Mouse (Mus musculus): Measurements from ENCODE around the gene Cttn.

Cttn gene

GRCm38 (mm10) chr7:144470545-144471059 is at the start of gene Cttn:
TSS of gene Cttn (minus strand) at chr7:144471009.
- DNase-seq (ENCODE audit: low spot score): peak; percentile 69

- no peak for DNase-seq (ENCODE audit: low spot score)
These were observed 49.0 kb upstream of the Cttn start for GRCm38 (mm10) chr7:144519852-144520251.

- no peak for DNase-seq (ENCODE audit: low spot score)
These were observed 45.9 kb upstream of the Cttn start for GRCm38 (mm10) chr7:144516711-144517110.

- DNase-seq (ENCODE audit: low spot score): no peak
These were observed 38.3 kb upstream of the Cttn start for GRCm38 (mm10) chr7:144509090-144509489.

GRCm38 (mm10) chr7:144506807-144507206 is 36.0 kb upstream of the Cttn start:
- no peak for DNase-seq (ENCODE audit: low spot score)

- no peak for DNase-seq (ENCODE audit: low spot score)
These were observed 33.1 kb upstream of the Cttn start for GRCm38 (mm10) chr7:144503959-144504358.

GRCm38 (mm10) chr7:144492931-144493330 is 22.1 kb upstream of the Cttn start:
- peak; percentile 42 for DNase-seq (ENCODE audit: low spot score)

- no peak for DNase-seq (ENCODE audit: low spot score)
These were observed 19.5 kb upstream of the Cttn start for GRCm38 (mm10) chr7:144490201-144490873.

GRCm38 (mm10) chr7:144489067-144489774 is 18.4 kb upstream of the Cttn start:
- DNase-seq (ENCODE audit: low spot score): no peak

- no peak for DNase-seq (ENCODE audit: low spot score)
These were observed 9.5 kb upstream of the Cttn start for GRCm38 (mm10) chr7:144480314-144480713.

- DNase-seq (ENCODE audit: low spot score): no peak
These were observed 8.8 kb upstream of the Cttn start for GRCm38 (mm10) chr7:144479569-144479968.

GRCm38 (mm10) chr7:144475741-144476140 is 4.9 kb upstream of the Cttn start:
- DNase-seq (ENCODE audit: low spot score): no peak

- DNase-seq (ENCODE audit: low spot score): no peak
These were observed 2.7 kb upstream of the Cttn start for GRCm38 (mm10) chr7:144473486-144473885.

- DNase-seq (ENCODE audit: low spot score): no peak
These were observed 294 bp upstream of the Cttn start for GRCm38 (mm10) chr7:144471103-144471502.

- DNase-seq (ENCODE audit: low spot score): no peak
These were observed 783 bp downstream of the Cttn start for GRCm38 (mm10) chr7:144469908-144470544.

- no peak for DNase-seq (ENCODE audit: low spot score)
These were observed 1.6 kb downstream of the Cttn start for GRCm38 (mm10) chr7:144469181-144469641.

GRCm38 (mm10) chr7:144468741-144469140 is 2.1 kb downstream of the Cttn start:
- no peak for DNase-seq (ENCODE audit: low spot score)

- DNase-seq (ENCODE audit: low spot score): no peak
These were observed 8.2 kb downstream of the Cttn start for GRCm38 (mm10) chr7:144462577-144462976.

- DNase-seq (ENCODE audit: low spot score): no peak
These were observed 9.4 kb downstream of the Cttn start for GRCm38 (mm10) chr7:144461246-144461902.

- no peak for DNase-seq (ENCODE audit: low spot score)
These were observed 11.9 kb downstream of the Cttn start for GRCm38 (mm10) chr7:144458881-144459280.

GRCm38 (mm10) chr7:144450661-144451060 is 20.1 kb downstream of the Cttn start:
- no peak for DNase-seq (ENCODE audit: low spot score)

Data from c-Kit-positive CD71-positive TER-119-positive erythroid progenitor cells, embryonic 14.5 days (primary cell).